Mouse (Mus musculus): Measurements from ENCODE around the gene Ntf3. TPM values are rescaled to one million over a fixed set of nuclear protein-coding genes. Genes with fewer than 3 reads are reported as not detected.

The Ntf3 gene
- polyA plus RNA-seq, 1 experiment from 2014 or later: not detected

DNA sequence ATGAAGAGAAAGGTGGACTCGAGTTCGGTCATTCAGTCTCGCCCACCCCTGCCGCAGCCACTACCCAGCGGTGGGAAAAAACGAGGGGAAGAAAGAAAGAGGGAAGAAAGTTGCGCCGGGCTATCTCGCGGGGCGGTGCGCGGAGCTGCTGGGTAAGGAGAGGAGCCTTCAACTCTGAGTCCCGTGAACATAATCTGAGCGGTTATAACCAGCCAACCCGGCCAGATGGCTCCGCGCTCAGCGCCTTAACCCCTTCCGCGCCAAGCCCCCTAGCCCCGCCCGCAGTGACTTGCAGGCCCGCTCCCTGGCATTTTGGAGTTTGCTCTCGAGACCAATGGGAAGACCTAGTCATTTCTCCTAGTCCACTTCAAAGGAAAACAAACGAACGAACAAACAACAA, 1.9 kb downstream of the Ntf3 start:
- 3% methylated on average over 27 of the region's 27 CpGs for WGBS (ENCODE audit: missing documents)
- Histone ChIP-seq H3K79me2 (ENCODE audit: inconsistent target) (no peaks in the 10 kb centered on the region), H3K36me3 (ENCODE audit: inconsistent target) (no peaks in the 10 kb centered on the region), H3K27ac (no peak overlapping the region), H3K4me3 (ENCODE audit: inconsistent target) (no peak overlapping the region)

DNA sequence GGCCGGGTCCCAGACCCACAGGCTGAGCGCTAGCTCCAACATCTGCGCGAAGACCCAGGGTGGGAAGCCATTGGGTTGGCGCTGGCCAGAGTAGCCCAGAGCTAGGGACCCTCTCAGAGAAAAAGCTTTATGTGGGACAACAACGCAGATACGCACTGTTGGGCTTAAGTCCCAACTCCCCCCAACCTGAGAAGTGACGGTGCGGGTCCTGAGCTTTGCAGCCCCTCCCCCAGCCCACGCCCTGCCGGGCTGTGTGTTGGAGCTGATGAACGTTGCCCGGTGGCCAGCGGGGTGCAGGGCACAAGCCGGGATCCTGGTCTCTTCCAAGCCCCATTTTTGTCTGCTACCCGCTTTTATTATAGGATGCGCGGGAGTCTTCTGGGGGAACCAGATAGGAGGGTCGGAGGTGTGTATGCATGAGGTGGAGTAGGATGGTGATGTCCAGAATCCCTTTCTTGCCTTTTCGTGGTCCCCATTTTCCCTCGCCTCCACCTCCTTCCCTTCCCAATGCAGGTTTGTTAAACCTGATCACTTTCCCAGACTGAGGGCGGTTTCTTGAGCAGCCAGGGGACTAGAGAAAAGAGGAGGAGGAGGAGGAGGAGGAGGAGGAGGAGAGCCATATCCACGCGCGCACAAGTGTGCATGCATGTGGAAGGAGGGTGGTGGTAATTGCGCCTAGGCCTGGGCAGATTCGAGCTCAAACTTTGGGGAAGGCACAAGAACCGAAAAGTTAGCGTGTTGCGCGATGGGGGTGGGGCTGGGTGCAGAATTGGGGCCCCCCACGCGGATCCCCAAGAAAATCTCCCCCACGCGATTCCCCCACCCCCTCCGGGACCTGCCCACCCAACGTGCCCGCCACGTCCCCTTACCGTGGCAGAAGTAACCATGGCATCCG, 2.6 kb downstream of the Ntf3 start:
- Histone ChIP-seq H3K4me3 (ENCODE audit: inconsistent target) (no peak overlapping the region), H3K79me2 (ENCODE audit: inconsistent target) (no peaks in the 10 kb centered on the region), H3K27ac (no peak overlapping the region), H3K36me3 (ENCODE audit: inconsistent target) (no peaks in the 10 kb centered on the region)
- WGBS (ENCODE audit: missing documents): 11% methylated on average over 34 of the region's 41 CpGs

DNA sequence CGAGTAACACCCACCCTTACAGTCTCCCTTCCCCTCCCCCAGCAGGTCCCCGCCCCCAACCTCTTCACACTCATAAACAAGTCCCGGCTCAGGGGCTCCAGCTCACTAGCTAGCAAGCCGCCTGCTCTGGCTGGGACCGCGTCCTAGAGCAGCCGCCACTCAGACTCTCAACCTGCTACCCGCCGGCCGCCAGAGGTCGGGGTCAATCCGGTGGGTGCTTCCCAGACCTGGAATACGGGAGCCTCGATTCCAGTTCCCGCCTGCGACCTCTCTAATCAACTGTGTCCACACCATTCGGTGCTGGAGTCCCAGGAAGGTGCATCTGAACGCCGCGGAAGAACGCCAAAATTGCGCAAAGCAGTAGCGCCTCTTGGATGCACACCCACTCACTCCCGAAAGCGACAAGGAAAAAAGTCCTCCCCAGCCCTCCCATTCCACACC, 3.5 kb downstream of the Ntf3 start:
- no peak overlapping the region for H3K27ac ChIP-seq
- 3% methylated on average over 25 of the region's 25 CpGs for WGBS (ENCODE audit: missing documents)
- H3K4me3 ChIP-seq (ENCODE audit: inconsistent target): no peak overlapping the region
- no peaks in the 10 kb centered on the region for H3K36me3 ChIP-seq (ENCODE audit: inconsistent target)
- no peaks in the 10 kb centered on the region for H3K79me2 ChIP-seq (ENCODE audit: inconsistent target)

DNA sequence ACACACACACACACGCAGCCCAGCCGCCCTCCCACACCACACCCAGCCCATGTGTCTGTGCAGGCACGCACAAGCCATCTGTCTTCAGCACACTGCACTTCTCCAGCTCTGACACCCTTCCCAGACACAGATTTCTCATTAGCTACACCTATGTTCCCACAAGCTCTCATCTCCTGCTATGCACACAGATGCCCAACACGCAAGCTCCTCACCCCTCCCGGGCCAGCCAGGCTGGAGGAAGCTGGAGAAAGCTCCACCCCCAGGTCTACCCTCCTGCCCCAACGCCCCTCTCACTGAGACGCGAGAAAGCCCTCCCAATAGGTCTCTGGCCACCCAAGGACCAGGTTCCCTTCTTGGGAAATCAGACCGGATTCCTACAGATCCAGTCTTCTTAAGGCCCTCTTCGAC, 4.4 kb downstream of the Ntf3 start:
- Histone ChIP-seq H3K36me3 (ENCODE audit: inconsistent target) (no peaks in the 10 kb centered on the region), H3K27ac (no peak overlapping the region), H3K79me2 (ENCODE audit: inconsistent target) (no peaks in the 10 kb centered on the region), H3K4me3 (ENCODE audit: inconsistent target) (no peak overlapping the region)
- WGBS (ENCODE audit: missing documents): 14% methylated on average over 10 of the region's 10 CpGs

DNA sequence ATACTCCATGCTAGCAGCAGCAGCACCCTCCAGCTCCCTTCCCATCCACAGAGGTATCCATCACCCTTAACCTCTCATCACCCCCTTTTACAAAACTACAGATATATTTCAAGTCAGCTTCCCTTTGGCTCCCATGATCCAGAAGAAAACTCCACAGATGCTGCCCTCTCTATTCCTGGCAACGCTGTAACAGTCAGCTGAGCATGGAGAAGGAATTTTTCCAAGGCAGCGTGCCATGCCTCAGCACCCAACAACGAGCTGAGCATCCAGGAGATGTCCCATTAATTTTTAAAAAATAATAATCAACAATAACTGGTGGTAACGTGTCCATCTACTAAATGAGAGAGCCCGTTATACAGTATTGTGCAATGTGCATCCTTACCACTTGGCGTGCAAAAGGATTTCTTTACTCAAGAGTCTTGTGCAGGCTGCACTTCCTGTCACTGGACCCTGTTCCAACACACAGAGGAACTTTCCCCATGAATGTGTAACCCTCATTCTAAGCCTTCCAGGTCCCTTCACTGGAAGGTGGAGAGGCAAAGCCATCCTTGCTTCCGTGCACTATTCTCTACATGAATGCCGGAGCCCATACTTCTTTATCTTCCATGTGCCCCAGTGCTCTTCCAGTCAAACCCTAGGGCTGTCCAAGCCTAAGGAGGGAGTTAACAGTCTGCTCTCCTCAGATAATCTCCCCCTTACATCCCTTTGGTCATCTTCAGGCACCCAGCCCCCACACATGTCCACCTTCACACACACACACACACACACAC, 5.0 kb downstream of the Ntf3 start:
- Histone ChIP-seq H3K79me2 (ENCODE audit: inconsistent target) (no peaks in the 10 kb centered on the region), H3K4me3 (ENCODE audit: inconsistent target) (no peak overlapping the region), H3K36me3 (ENCODE audit: inconsistent target) (no peaks in the 10 kb centered on the region), H3K27ac (no peak overlapping the region)
- 57% methylated on average over 8 of the region's 8 CpGs for whole genome bisulfite sequencing (ENCODE audit: missing documents)

DNA sequence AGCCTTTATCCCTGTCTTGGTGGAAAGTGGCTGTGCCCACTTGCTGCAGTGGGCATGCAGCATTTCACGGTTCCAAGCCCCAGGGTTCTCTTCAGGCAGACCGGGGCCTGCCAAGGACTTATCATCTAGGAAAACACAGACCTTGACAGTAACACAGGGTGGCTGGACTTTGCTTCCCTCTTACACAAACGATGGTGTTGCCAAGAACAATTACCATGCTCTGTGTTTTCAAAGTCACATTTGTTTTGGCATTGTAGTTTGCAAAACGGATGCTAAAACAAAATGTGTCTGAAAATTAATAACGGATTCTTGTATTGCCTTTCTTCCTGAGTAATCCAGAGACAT, 6.7 kb downstream of the Ntf3 start:
- H3K36me3 ChIP-seq (ENCODE audit: inconsistent target): no peaks in the 10 kb centered on the region
- H3K4me3 ChIP-seq (ENCODE audit: inconsistent target): no peak overlapping the region
- 71% methylated on average over 5 of the region's 5 CpGs for WGBS (ENCODE audit: missing documents)
- H3K79me2 ChIP-seq (ENCODE audit: inconsistent target): no peaks in the 10 kb centered on the region
- H3K27ac ChIP-seq: no peak overlapping the region

DNA sequence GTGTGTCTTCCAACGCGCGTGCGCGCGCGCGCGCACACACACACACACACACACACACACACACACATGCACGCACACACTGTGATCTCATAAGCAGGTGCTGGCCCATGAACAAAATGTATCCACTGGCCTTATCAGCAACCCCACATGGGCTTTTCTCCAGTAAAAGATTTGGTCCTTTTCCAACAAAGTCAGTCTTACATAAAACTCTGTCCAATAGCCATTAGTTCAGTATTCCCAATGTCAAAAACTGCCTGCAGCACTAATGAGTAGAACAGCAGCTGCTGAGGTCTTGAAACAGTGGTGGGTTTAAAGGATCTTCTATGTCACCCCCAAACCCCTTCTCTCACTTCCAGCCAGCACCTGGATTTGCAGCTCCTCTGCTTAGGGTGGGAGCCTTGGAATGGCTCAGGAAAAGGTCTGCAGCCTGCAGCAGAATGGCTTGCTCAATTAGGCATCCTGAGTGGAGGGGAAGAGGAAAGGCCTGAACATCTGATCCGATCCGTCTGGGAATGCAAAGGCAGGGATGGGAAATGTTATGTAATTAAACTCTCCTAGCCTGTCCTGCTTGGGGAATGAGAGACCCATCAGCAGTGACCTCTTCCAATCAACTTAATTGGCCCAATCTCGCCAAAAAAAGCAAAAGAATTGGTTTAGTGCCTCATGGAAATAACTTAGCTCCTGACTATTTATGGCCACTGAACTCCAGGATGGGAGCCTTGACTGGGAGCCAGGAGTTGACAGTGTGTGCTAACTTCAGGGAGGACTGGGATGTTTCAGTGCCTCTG, 7.2 kb downstream of the Ntf3 start:
- H3K4me3 ChIP-seq (ENCODE audit: inconsistent target): no peak overlapping the region
- H3K27ac ChIP-seq: no peak overlapping the region
- no peaks in the 10 kb centered on the region for H3K36me3 ChIP-seq (ENCODE audit: inconsistent target)
- no peaks in the 10 kb centered on the region for H3K79me2 ChIP-seq (ENCODE audit: inconsistent target)
- 88% methylated on average over 13 of the region's 13 CpGs for WGBS (ENCODE audit: missing documents)

DNA sequence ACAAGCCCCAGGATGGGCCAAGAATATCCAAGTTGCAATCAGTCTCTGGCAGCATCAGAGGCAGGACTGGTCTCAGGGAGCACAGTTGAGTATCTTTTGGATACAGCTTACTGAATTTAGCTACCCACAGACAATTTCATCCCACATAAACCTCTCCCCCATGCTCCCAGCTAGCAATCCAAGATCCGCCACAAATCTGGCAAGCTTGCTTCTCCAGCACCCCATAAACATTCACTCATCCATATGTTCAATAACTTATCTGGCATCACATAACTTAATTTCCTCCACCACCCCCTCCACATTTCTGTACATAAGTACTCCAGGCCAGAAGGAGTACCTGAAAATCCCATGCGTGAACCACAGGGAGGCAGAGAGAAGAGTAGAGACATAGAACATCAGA, 10.8 kb downstream of the Ntf3 start:
- H3K79me2 ChIP-seq (ENCODE audit: inconsistent target): no peaks in the 10 kb centered on the region

DNA sequence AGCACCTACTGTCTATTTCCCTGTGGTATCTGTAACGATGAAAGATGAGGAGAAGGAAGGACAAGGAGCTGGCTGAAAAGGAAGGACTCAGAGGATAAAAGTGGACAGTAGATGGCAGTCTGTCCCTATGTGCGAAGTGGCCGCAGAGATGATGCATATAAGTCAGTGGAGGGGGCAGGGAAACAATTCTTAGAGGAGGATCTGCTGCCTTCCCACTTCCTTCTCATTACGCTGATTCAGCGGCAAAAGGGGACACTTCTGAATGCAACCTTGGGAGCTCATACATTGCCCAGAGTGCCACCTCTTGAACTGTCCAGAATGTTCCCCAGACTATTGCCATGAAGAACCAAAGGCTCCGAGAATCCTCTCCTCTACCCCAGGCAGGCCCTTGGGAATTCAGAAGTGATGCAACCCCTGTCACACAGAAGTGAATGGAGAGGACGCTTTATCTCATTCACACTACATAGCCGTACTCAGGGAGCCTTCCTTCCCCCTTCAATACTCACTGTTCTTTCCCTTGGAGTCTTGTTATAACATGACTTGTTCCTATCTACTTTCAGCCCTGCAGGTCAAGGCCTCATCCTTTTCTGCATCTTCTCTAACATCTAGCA, 12.2 kb downstream of the Ntf3 start:
- WGBS (ENCODE audit: missing documents): 31% methylated on average over 8 of the region's 8 CpGs
- no peak overlapping the region for H3K27ac ChIP-seq
- H3K79me2 ChIP-seq (ENCODE audit: inconsistent target): no peaks in the 10 kb centered on the region
- H3K4me3 ChIP-seq (ENCODE audit: inconsistent target): no peak overlapping the region
- H3K36me3 ChIP-seq (ENCODE audit: inconsistent target): no peaks in the 10 kb centered on the region

More for the DNA sequence above, 10.8 kb downstream of the Ntf3 start:
- H3K36me3 ChIP-seq (ENCODE audit: inconsistent target): no peaks in the 10 kb centered on the region
- no peak overlapping the region for H3K27ac ChIP-seq
- H3K4me3 ChIP-seq (ENCODE audit: inconsistent target): no peak overlapping the region
- WGBS (ENCODE audit: missing documents): 95% methylated on average over 2 of the region's 2 CpGs

DNA sequence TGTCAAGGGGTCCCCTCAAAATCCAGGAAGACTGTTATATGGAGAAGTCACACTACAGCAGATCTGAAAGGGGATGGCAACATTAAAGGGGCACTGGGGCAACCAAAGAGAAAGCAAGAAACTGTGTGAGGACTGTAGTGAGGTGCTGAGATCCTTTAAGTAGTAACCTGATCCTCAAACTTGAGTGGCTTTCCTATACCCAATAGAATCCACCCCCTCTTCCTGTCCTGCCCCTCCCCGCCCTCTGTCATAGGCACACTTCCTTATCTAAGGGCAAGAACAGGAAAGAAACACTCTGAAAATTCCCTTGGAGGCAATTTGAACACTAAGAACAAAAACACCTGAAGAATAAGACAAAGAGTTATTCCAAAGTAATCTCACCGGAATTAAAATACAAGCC, 13.6 kb downstream of the Ntf3 start:
- WGBS (ENCODE audit: missing documents): 31% methylated on average over 2 of the region's 2 CpGs
- H3K36me3 ChIP-seq (ENCODE audit: inconsistent target): no peaks in the 10 kb centered on the region
- no peak overlapping the region for H3K4me3 ChIP-seq (ENCODE audit: inconsistent target)
- no peak overlapping the region for H3K27ac ChIP-seq
- no peaks in the 10 kb centered on the region for H3K79me2 ChIP-seq (ENCODE audit: inconsistent target)

DNA sequence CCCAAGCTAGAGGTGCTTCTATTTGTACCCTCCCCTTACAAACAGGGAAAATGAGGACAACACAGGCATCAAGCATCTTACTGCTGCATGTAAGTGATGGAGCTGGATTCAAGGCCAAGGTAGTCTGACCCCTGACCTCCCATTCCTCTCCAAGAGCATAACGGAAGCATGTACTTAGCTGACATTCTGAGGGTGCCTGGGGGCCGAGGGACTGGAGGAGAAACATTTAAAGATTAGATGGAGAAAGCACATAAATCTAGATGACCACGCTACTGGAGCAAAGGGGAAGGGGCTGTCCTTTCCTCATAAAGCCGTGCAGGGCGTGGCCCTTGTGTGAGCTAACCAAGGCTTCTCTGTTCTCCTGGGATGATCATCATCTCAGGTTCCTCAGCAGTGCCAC, 23.1 kb downstream of the Ntf3 start:
- no peaks in the 10 kb centered on the region for H3K36me3 ChIP-seq (ENCODE audit: inconsistent target)
- WGBS (ENCODE audit: missing documents): 78% methylated on average over 5 of the region's 5 CpGs
- no peaks in the 10 kb centered on the region for H3K79me2 ChIP-seq (ENCODE audit: inconsistent target)
- H3K27ac ChIP-seq: no peak overlapping the region
- no peak overlapping the region for H3K4me3 ChIP-seq (ENCODE audit: inconsistent target)

DNA sequence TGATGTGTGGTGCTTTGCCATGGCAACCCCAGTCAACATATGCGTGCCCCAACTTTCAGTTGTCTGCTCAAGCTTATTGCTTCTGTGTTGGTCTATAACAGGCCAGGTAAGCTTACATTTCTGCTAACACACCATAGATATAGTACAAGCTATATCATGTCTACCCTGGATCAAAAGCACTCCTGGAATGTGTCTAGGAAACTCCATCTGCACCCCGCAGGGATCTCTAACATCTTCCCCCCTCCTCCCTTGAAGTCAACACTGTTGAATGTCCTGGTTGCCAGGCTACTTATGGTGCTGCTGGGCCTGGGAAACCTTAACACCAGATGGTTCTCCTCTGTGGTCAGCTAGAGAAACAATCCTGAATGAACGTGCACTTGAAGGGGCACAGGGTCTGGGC, 24.0 kb downstream of the Ntf3 start:
- H3K79me2 ChIP-seq (ENCODE audit: inconsistent target): no peaks in the 10 kb centered on the region
- WGBS (ENCODE audit: missing documents): 86% methylated on average over 3 of the region's 3 CpGs

DNA sequence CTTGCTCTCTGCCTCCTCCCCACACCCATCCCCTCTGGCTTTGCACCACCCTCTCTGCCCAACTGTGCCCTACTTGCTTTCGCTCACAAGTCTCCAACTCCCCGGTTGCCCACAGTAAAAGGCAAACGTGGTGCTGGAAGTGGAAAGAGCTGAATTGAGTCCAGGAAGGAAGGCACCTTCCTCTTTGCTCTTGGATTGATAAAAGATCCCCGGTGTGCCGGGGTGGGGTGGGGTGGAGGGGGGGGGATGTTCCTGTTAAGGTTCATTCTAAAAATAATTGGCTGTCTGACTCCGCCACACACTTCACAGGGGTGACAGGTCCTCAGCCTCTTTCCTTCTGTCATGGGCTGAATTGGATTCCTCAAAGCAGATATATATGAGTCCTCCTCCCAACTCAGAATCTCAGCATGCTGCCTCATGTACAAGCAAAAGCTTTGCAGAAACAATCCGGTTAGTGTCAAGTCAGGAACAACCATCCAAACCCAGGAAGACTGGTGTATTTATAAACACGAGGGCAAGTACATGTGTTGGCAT, 24.6 kb downstream of the Ntf3 start:
- WGBS (ENCODE audit: missing documents): 48% methylated on average over 6 of the region's 8 CpGs
- Histone ChIP-seq H3K4me3 (ENCODE audit: inconsistent target) (no peak overlapping the region), H3K27ac (no peak overlapping the region), H3K79me2 (ENCODE audit: inconsistent target) (no peaks in the 10 kb centered on the region), H3K36me3 (ENCODE audit: inconsistent target) (no peaks in the 10 kb centered on the region)

More for the DNA sequence above, 24.0 kb downstream of the Ntf3 start:
- no peak overlapping the region for H3K27ac ChIP-seq
- no peak overlapping the region for H3K4me3 ChIP-seq (ENCODE audit: inconsistent target)
- H3K36me3 ChIP-seq (ENCODE audit: inconsistent target): no peaks in the 10 kb centered on the region

DNA sequence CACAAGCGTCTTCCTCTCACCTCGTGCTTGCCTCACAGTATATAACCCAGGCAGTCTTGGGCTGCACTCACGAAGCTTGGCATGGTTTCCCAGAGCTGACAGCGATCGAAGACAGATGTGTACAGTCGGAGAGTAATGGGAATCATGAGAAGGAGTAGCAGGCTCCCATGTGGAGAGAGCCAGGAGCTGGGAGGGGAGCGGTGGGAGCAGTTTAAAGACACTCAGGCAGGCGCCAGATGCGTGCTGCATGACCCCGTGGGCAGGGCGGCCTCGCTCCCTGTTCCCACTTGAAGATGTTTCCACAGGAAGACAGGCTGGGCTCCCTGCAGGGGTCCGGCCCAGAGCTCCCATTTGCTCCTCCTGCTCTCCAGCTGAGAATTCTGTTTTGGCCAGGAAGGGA, 25.2 kb downstream of the Ntf3 start:
- Histone ChIP-seq H3K79me2 (ENCODE audit: inconsistent target) (no peaks in the 10 kb centered on the region), H3K4me3 (ENCODE audit: inconsistent target) (no peak overlapping the region), H3K27ac (no peak overlapping the region), H3K36me3 (ENCODE audit: inconsistent target) (no peaks in the 10 kb centered on the region)
- WGBS (ENCODE audit: missing documents): 70% methylated on average over 13 of the region's 13 CpGs
